Mouse (Mus musculus): ENCODE results near the gene Zfp11.

DNA sequence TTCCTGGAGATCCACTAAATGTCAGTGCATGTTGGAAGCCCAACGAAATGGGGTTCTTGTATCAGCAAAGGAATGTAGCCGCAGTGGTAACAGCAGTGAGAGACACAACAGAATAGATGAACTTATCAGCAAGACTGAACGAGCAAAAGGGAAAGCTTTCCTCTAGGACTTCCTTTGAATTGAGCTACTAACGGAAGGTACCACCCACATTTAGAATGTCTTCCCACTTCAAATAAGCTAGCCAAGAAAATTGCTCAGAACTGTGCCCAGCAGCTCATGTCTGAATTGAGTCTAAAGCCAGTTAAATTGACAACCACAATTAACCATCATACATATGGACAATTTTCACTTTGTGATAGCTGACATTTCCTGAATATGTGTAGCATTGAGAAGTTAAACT, 2.0 kb downstream of the Zfp11 start:
- TF ChIP-seq EP300 (IDR thresholded peaks at IDR 0.05; ENCODE audit: low read depth) (no peak), CTCF (IDR thresholded peaks at IDR 0.05; ENCODE audit: low read depth) (no peak)
